Mouse (Mus musculus) embryo, embryonic 10 days (tissue): Measurements from ENCODE around the gene Slc35f3.

ENCODE experiments used
- DNase-seq: peaks from one replicate; pipeline ENCODE4 v3.0.0-alpha.2; 2015; ENCODE audit warnings: low spot score

Slc35f3 gene

GRCm38 (mm10) chr8:126327786-126328185 lies 29.4 kb downstream of the Slc35f3 start:
- DNase-seq: peak; percentile 39

- no peak for DNase-seq
These were observed 40.5 kb downstream of the Slc35f3 start for GRCm38 (mm10) chr8:126338864-126339263.

- no peak for DNase-seq
These were observed 41.0 kb downstream of the Slc35f3 start for GRCm38 (mm10) chr8:126339357-126339756.

GRCm38 (mm10) chr8:126341200-126341599 lies 42.8 kb downstream of the Slc35f3 start:
- no peak for DNase-seq

- no peak for DNase-seq
These were observed 45.1 kb downstream of the Slc35f3 start for GRCm38 (mm10) chr8:126343427-126343826.

GRCm38 (mm10) chr8:126345100-126345499 lies 46.7 kb downstream of the Slc35f3 start:
- no peak for DNase-seq

- no peak for DNase-seq
These were observed 54.9 kb downstream of the Slc35f3 start for GRCm38 (mm10) chr8:126353259-126353658.

- DNase-seq: no peak
These were observed 59.6 kb downstream of the Slc35f3 start for GRCm38 (mm10) chr8:126357946-126358345.

GRCm38 (mm10) chr8:126359296-126359695 lies 60.9 kb downstream of the Slc35f3 start:
- no peak for DNase-seq

- no peak for DNase-seq
These were observed 61.7 kb downstream of the Slc35f3 start for GRCm38 (mm10) chr8:126360106-126360505.

GRCm38 (mm10) chr8:126360701-126361100 lies 62.3 kb downstream of the Slc35f3 start:
- no peak for DNase-seq

- DNase-seq: no peak
These were observed 67.9 kb downstream of the Slc35f3 start for GRCm38 (mm10) chr8:126366251-126366650.

- no peak for DNase-seq
These were observed 70.1 kb downstream of the Slc35f3 start for GRCm38 (mm10) chr8:126368349-126369054.

GRCm38 (mm10) chr8:126371871-126372270 lies 73.5 kb downstream of the Slc35f3 start:
- no peak for DNase-seq

GRCm38 (mm10) chr8:126379580-126379979 lies 81.2 kb downstream of the Slc35f3 start:
- DNase-seq: no peak

GRCm38 (mm10) chr8:126380141-126380540 lies 81.8 kb downstream of the Slc35f3 start:
- no peak for DNase-seq

- no peak for DNase-seq
These were observed 82.9 kb downstream of the Slc35f3 start for GRCm38 (mm10) chr8:126381299-126381698.

- peak; percentile 54 for DNase-seq
These were observed 83.9 kb downstream of the Slc35f3 start for GRCm38 (mm10) chr8:126382216-126382615.

GRCm38 (mm10) chr8:126382749-126383148 lies 84.4 kb downstream of the Slc35f3 start:
- peak; percentile 58 for DNase-seq

- no peak for DNase-seq
These were observed 89.2 kb downstream of the Slc35f3 start for GRCm38 (mm10) chr8:126387566-126387965.

- DNase-seq: no peak
These were observed 93.2 kb downstream of the Slc35f3 start for GRCm38 (mm10) chr8:126391541-126391940.

- no peak for DNase-seq
These were observed 97.0 kb downstream of the Slc35f3 start for GRCm38 (mm10) chr8:126395386-126395785.

GRCm38 (mm10) chr8:126395917-126396316 lies 97.6 kb downstream of the Slc35f3 start:
- peak; percentile 53 for DNase-seq

GRCm38 (mm10) chr8:126398349-126398748 lies 100.0 kb downstream of the Slc35f3 start:
- DNase-seq: no peak
